In the genomic region with DNA sequence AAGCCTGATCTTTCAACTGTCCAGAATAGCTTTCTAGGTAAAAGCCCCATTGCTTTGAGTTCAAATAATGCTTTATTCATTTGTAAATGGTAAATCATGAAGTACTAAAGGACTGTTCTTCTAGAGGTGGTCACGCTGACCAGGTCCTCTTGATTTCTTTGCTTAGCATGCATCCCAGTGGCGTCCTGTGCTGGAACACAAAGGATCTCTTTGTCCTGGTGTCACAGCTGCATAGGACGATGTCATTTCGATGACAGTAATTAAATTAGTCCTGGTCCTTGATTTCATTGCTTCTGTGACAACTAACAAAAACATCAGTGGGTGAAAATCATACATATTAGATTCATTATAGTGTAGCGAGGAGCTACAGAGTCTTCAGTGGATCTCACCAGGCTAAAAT, we compare ENCODE assay signal across 15 mouse cellular contexts.
"Had no signal": no experiment of that assay in that cellular context is flagged by ENCODE, and none has a peak within 500 bp of the region (broad histone marks: within the 10 kb centered on the region; RNA-seq: fewer than 3 reads in every experiment).

No protein-coding gene starts in this region.

- H3K4me3 ChIP-seq: kidney, embryonic 15.5 days; left cerebral cortex, adult 2 months; limb, embryonic 15.5 days; liver, embryonic 12.5 days; midbrain, embryonic 10.5 days; midbrain, embryonic 15.5 days; neural tube, embryonic 15.5 days; stomach, embryonic 15.5 days had no signal

- DNase-seq: kidney, adult 18-20 months; kidney, postnatal 25 days; lung, embryonic 14.5 days; lung, postnatal 10 days; lung, postnatal 4 days; right cerebral cortex, postnatal 14 days; thymus, postnatal 4 days had no signal

- H3K9ac ChIP-seq: kidney, embryonic 15.5 days; limb, embryonic 15.5 days; liver, embryonic 12.5 days; lung, embryonic 14.5 days; midbrain, embryonic 15.5 days; neural tube, embryonic 15.5 days; stomach, embryonic 15.5 days had no signal

- H3K9me3 ChIP-seq: kidney, embryonic 15.5 days; limb, embryonic 15.5 days; liver, embryonic 12.5 days; midbrain, embryonic 10.5 days; midbrain, embryonic 15.5 days; neural tube, embryonic 15.5 days; stomach, embryonic 15.5 days had no signal

- H3K27me3 ChIP-seq: kidney, embryonic 15.5 days; limb, embryonic 15.5 days; liver, embryonic 12.5 days; midbrain, embryonic 15.5 days; neural tube, embryonic 15.5 days; stomach, embryonic 15.5 days had no signal

- H3K4me2 ChIP-seq: kidney, embryonic 15.5 days; limb, embryonic 15.5 days; liver, embryonic 12.5 days; lung, embryonic 14.5 days; midbrain, embryonic 15.5 days; neural tube, embryonic 15.5 days; stomach, embryonic 15.5 days had no signal

- ATAC-seq: liver, embryonic 12.5 days; midbrain, embryonic 15.5 days had no signal

- H3K4me1 ChIP-seq: kidney, embryonic 15.5 days; limb, embryonic 15.5 days; liver, embryonic 12.5 days; midbrain, embryonic 15.5 days; neural tube, embryonic 15.5 days; stomach, embryonic 15.5 days had no signal

- H3K27ac ChIP-seq: kidney, embryonic 15.5 days; left cerebral cortex, adult 2 months; limb, embryonic 15.5 days; liver, embryonic 12.5 days; midbrain, embryonic 10.5 days; midbrain, embryonic 15.5 days; neural tube, embryonic 15.5 days; stomach, embryonic 15.5 days had no signal

- H3K36me3 ChIP-seq: kidney, embryonic 15.5 days; limb, embryonic 15.5 days; liver, embryonic 12.5 days; midbrain, embryonic 10.5 days; midbrain, embryonic 15.5 days; neural tube, embryonic 15.5 days; stomach, embryonic 15.5 days had no signal
